Mouse (Mus musculus): ENCODE measurements around the gene Sytl4. TPM values are rescaled to one million over a fixed set of nuclear protein-coding genes. Genes with fewer than 3 reads are reported as not detected.

The Sytl4 gene
- polyA plus RNA-seq, 1 experiment, result not detected

DNA sequence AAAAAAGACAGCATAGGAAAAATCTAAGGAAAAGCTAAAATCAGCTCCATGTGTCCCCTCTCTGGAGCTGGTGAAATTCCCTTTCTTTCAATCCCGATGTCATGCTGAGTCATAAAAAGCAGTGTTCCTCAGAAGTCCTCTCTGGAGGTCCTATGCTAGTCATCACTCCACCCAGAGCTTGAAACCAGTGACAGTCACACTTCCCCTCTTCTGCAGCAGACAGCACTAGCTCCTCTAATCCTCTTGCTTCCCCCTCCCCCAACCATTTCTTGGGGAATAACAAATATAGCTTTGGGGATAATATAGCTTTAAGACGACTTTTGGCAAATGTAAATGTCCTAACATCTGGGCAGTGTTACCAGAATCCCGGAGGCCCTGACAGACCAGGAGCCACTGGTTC is 73.4 kb downstream of the Sytl4 start, which contains the start of gene Srpx2:
Srpx2 (plus strand) TSS at position 166 of the 400 bp plus-strand sequence.
- no peak for TF ChIP-seq GATA1 (IDR thresholded peaks at IDR 0.05; ENCODE audit: low read length)

DNA sequence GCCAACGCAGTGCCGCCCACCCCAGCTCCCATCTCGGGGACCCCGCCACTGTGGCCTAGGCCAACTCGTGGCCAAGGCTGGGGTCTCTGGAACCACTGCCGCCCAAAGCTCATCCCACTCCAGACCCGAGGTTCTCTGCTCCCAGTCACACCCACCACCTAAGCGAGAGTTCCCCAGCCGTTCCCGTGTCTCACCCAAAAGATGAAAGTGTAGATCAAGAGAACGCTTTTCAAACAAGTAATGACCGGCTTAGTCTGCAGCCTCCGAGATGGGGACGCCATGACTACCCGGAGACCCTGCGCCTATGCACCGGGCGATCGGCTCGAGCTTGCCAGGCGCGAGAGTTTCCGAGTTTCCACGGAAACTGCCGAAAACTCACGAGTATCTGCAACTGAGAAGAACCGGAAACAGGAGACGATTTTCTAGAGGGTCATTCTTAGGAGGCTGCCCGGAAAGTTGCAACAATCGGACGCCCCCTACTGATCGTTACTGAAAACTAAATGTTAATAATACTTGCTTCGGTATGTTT is 83.5 kb downstream of the Sytl4 start, which contains the start of gene Tspan6:
Tspan6 (minus strand) TSS at position 416 of the 529 bp plus-strand sequence.
- no peak for TF ChIP-seq GATA1 (IDR thresholded peaks at IDR 0.05; ENCODE audit: low read length)

DNA sequence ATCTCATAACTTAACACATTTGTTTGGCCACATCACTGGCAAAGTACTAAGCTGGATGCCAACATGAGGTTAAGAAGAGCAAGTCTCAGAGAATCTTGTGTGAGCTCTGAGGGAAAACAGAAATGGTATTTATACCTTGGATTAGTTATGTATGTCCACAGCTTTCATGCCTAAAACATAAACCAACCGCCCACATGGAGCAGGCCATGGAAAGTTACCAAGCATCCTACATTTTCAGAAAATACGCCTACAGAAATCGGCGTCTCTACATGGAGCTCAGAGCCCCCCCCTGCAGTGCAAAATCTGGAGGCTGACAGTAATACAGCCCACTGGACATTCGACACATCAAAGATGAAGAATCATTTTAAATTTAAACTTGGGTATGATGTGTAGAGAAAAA is 93.5 kb downstream of the Sytl4 start:
- no peak for TF ChIP-seq GATA1 (IDR thresholded peaks at IDR 0.05; ENCODE audit: low read length)

DNA sequence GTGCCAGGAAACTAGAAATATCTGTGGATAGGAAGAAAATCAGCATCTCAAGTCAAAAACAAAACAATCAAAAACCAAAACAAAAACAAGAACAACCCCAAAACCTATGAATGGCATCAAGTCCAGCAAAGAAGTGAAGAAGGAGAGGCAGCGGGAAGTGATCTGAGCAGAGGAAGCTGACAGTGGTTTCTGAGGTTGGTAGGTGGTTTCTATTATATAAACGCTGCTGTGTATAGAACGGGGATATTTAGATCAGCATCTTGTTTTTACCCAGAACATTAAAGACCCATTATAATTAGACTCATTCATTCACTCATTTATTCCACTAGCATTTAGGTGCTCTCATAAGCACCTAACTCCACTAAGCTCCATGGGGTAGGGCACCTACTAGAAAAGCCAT is 94.3 kb downstream of the Sytl4 start:
- no peak for TF ChIP-seq GATA1 (IDR thresholded peaks at IDR 0.05; ENCODE audit: low read length)

Other genes starting within 250 kb of the Sytl4 start
- gene Tnmd, start 130.8 kb downstream of the Sytl4 start, polyA plus RNA-seq (2012), result not detected in 2 replicates
- gene Tspan6, start 83.4 kb downstream of the Sytl4 start, polyA plus RNA-seq (2012), result not detected in 2 replicates
- gene Srpx2, start 73.4 kb downstream of the Sytl4 start, polyA plus RNA-seq (2012), result not detected in 2 replicates
- gene Cstf2, start 77.4 kb upstream of the Sytl4 start, polyA plus RNA-seq (2012), result 31.4 and 69.1 TPM in 2 replicates
- gene Xkrx, start 180.3 kb upstream of the Sytl4 start, polyA plus RNA-seq (2012), result not detected in 2 replicates
- gene Arl13a, start 205.7 kb upstream of the Sytl4 start, polyA plus RNA-seq (2012), result not detected in 2 replicates
- not detected in 2 replicates for gene Nox1, start 240.1 kb upstream of the Sytl4 start, polyA plus RNA-seq (2012)

Data from G1E-ER4 (cell line).